Mouse (Mus musculus) liver, adult 2 months (tissue): ENCODE results near the gene Rpl9-ps1. TPM values are rescaled to one million over a fixed set of nuclear protein-coding genes. Genes with fewer than 3 reads are reported as not detected.

Experiments
- DNase-seq: peaks from one replicate; pipeline ENCODE4 v3.0.0-alpha.2; 2011; ENCODE audit warnings: low read depth, low spot score; ENCODE audit errors: extremely low read depth
- H3K27ac ChIP-seq: fragments of 200-500 bp; replicated peaks from 2 replicates; pipeline ENCODE4 v1.5.1; 2012; ENCODE audit warnings: low read depth, mild to moderate bottlenecking, control low read depth, inconsistent platforms, low read length; ENCODE audit not compliant: insufficient read depth
- H3K27me3 ChIP-seq: fragments of 200-500 bp; 2 replicates; pipeline ENCODE4 v1.6.1; 2012; ENCODE audit warnings: mild to moderate bottlenecking, moderate library complexity, low read length, inconsistent platforms; ENCODE audit not compliant: control insufficient read depth, insufficient read depth
- H3K36me3 ChIP-seq: fragments of 200-500 bp; 2 replicates; pipeline ENCODE4 v1.6.1; 2012; ENCODE audit warnings: low read length, inconsistent platforms; ENCODE audit not compliant: control insufficient read depth, insufficient read depth
- H3K4me1 ChIP-seq: fragments of 200-500 bp; 2 replicates; pipeline ENCODE4 v1.6.1; 2011; ENCODE audit warnings: low read length; ENCODE audit not compliant: control insufficient read depth, insufficient read depth
- H3K4me3 ChIP-seq: fragments of 200-500 bp; 2 replicates; pipeline ENCODE4 v1.5.1; 2011; ENCODE audit warnings: low read depth, mild to moderate bottlenecking, control low read depth, low read length, moderate library complexity; ENCODE audit not compliant: insufficient read depth
- H3K79me2 ChIP-seq: fragments of 200-500 bp; 2 replicates; pipeline ENCODE4 v1.6.1; 2012; ENCODE audit warnings: inconsistent platforms, mild to moderate bottlenecking, low read length, moderate library complexity; ENCODE audit not compliant: control insufficient read depth, insufficient read depth
- H3K9ac ChIP-seq: fragments of 200-500 bp; 2 replicates; pipeline ENCODE4 v1.6.1; 2012; ENCODE audit warnings: low read depth, mild to moderate bottlenecking, control low read depth, inconsistent platforms, low read length
- CTCF ChIP-seq: fragments of 200-500 bp; IDR thresholded peaks from 2 replicates; pipeline ENCODE4 v1.5.1; 2011; ENCODE audit warnings: low read depth, low read length, control low read depth
- POLR2A ChIP-seq: fragments of 200-500 bp; IDR thresholded peaks from 2 replicates; pipeline ENCODE4 v1.6.1; 2011; ENCODE audit warnings: low read length, control low read depth; ENCODE audit not compliant: insufficient read depth; ENCODE audit errors: extremely low read depth
- WGBS: fragments of 180-500 bp; shearing (Covaris S2); methylation state at CpG from one replicate; pipeline ENCODE4 v1.1.7; 2018; 5-methylcytosine and 5-hydroxymethylcytosine counted together
- polyA plus RNA-seq: library from polyadenylated mRNA; depleted of rRNA; stranded (reverse); fragments of >200 nt; gene quantifications from 2 replicates; pipeline ENCODE4 v1.2.3, GENCODE M21; 2012
- total RNA-seq: library from RNA; depleted of rRNA; stranded (reverse); fragments of >200 nt; gene quantifications from 2 replicates; pipeline ENCODE4 v1.2.3, GENCODE M21; 2014

Gene Rpl9-ps1
- total and polyA plus RNA-seq, 2 experiments: not detected

DNA sequence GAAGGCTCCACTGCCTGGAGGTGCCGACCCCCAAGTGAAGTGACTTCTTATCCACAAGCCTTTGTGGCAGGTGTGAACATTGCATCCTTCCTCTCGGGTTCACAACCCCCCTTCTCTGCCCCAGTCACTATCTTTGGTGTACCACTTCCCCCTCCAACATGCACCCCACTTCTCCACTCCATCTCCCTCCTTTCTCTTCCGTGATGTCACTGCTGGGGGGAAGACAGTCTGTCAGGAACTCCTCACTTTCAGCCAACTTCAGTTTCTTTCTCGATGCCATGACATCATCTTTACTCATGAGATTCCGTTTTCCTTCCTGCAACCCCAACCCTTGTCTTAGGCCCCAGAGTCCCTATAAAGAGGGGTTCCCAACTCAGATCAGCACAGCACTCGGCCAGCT, 16.8 kb upstream of the Rpl9-ps1 start, which contains the start of gene Ccl4:
Gene Ccl4, plus strand, starts transcription at position 381 of the 400 bp plus-strand sequence.
- no peak within 1 kb of the TSS; the same call in 1 of the 2 replicates for H3K27ac ChIP-seq
- H3K4me3 ChIP-seq: no peak within 1 kb of the TSS
- 78% methylated on average over 6 of the region's 6 CpGs for WGBS

GRCm38 (mm10) chr11:83658797-83659196, 13.4 kb upstream of the Rpl9-ps1 start:
- TF ChIP-seq CTCF: no peak
- TF ChIP-seq POLR2A: no peak
- 69% methylated on average over 6 of the region's 6 CpGs for WGBS
- no peak overlapping the region for H3K4me3 ChIP-seq

More for the DNA sequence above, 16.8 kb upstream of the Rpl9-ps1 start, which contains the start of gene Ccl4:
- DNase-seq: no peak
- H3K27me3 ChIP-seq: no peaks in the 10 kb centered on the region
- TF ChIP-seq CTCF (no peak), POLR2A (no peak)
- H3K36me3 ChIP-seq: no peaks in the 10 kb centered on the region
- no peak within 1 kb of the TSS for H3K9ac ChIP-seq
- no peaks in the 10 kb centered on the region for H3K79me2 ChIP-seq
- no peaks in the 10 kb centered on the region for H3K4me1 ChIP-seq

DNA sequence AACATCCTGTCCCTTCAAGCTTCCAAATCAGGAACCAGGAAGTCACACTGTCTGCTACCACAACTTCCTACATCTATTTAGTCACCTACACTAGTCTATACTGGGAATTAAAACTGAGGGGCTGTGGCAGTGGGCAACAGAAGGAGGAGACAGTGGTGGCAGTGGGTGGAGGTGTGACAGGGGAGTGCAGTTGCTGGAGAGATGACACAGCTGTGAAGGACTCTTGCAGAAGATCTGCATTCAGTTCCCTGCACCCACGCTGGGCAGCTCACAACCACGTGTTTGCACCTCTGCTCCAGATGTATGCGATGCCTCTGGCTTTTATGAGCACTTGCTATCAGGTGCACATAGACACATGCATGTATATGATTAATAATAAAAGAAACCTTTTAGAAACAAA, 12.1 kb upstream of the Rpl9-ps1 start:
- WGBS: 86% methylated on average over 3 of the region's 3 CpGs
- Histone ChIP-seq H3K4me3 (no peak overlapping the region), H3K79me2 (no peaks in the 10 kb centered on the region), H3K9ac (no peak overlapping the region), H3K27me3 (no peaks in the 10 kb centered on the region), H3K27ac (no peak overlapping the region), H3K4me1 (no peaks in the 10 kb centered on the region), H3K36me3 (no peaks in the 10 kb centered on the region)
- DNase-seq: no peak
- TF ChIP-seq CTCF (no peak), POLR2A (no peak)

More at GRCm38 (mm10) chr11:83658797-83659196, 13.4 kb upstream of the Rpl9-ps1 start:
- Histone ChIP-seq H3K27me3 (no peaks in the 10 kb centered on the region), H3K27ac (no peak overlapping the region), H3K36me3 (no peaks in the 10 kb centered on the region), H3K4me1 (no peaks in the 10 kb centered on the region), H3K79me2 (no peaks in the 10 kb centered on the region), H3K9ac (no peak overlapping the region)
- no peak for DNase-seq

DNA sequence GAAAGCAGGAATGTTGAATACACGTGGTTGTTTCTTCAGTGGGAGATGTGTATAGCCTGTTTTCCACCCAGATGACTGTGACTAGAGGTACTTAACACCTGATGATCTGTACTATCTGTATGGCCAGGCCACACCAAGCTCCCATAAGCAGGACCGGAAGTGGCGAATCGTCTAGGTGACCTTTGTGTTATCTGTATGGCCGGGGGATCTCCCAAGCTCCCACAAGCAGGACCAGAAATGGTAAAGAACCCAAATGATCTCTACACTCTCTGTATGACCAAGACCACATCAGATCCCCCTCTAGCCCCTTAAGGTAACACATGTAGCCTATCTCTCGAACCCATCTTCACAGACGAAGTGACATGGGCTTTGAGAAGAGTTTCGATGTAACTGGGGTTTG, 9.2 kb upstream of the Rpl9-ps1 start:
- Histone ChIP-seq H3K9ac (no peak overlapping the region), H3K79me2 (no peaks in the 10 kb centered on the region), H3K4me3 (no peak overlapping the region), H3K36me3 (no peaks in the 10 kb centered on the region), H3K27me3 (no peaks in the 10 kb centered on the region), H3K27ac (no peak overlapping the region), H3K4me1 (no peaks in the 10 kb centered on the region)
- TF ChIP-seq POLR2A: no peak
- TF ChIP-seq CTCF: no peak
- WGBS: 85% methylated on average over 8 of the region's 8 CpGs
- DNase-seq: no peak

DNA sequence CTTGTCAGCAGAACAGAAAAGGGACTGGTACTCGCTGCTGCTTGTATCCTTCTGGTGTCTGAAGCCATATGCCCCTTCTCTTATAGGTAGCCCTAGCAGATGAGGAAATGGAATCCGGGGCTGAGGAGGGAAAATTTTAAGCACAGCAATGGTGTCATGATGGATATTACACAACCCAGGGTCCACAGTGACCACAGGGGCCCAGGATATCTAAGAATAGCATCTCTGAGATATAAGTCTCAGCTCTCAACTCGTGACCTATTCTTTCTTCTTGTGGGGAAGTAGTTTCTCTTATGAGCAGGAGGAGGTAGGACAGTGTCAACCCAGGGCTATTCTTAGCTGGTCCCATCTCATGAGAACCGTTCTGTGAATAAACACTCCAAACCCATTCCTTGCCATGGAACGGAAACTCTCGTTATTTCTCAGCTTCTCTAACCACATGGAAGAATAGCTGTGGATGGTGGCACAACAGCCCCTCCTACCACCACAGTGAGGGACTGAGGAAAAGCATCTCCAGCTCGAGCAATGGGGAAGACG, 4.0 kb upstream of the Rpl9-ps1 start, which contains the start of gene Ccl3:
Gene Ccl3, minus strand, starts transcription at position 51 of the 537 bp plus-strand sequence.
- Histone ChIP-seq H3K27ac (no peak within 1 kb of the TSS), H3K36me3 (no peaks in the 10 kb centered on the region), H3K9ac (no peak within 1 kb of the TSS), H3K4me3 (0 out of 2 replicates have a peak within 1 kb of the TSS, but pooled peaks have one; percentile 20), H3K27me3 (no peaks in the 10 kb centered on the region), H3K79me2 (no peaks in the 10 kb centered on the region), H3K4me1 (no peaks in the 10 kb centered on the region)
- WGBS: 78% methylated on average over 8 of the region's 8 CpGs
- TF ChIP-seq POLR2A (no peak), CTCF (no peak)
- no peak for DNase-seq
